Mouse (Mus musculus) neural tube, embryonic 11.5 days (tissue): Measurements from ENCODE around the gene Hoxa7. TPM values are rescaled to one million over a fixed set of nuclear protein-coding genes. Genes with fewer than 3 reads are reported as not detected.

Source experiments
- ATAC-seq: fragments of 200-750 bp; cut with Nextera tagmentation; 2 replicates; pipeline ENCODE4 v1.8.0; 2017; ENCODE audit warnings: moderate number of reproducible peaks, mild to moderate bottlenecking, moderate TSS enrichment, moderate library complexity; ENCODE audit not compliant: insufficient read depth, low FRiP score, low TSS enrichment
- DNase-seq: peaks from one replicate; pipeline ENCODE4 v3.0.0-alpha.2; 2015; ENCODE audit warnings: low spot score
- H3K27ac ChIP-seq: fragments of 300-500 bp; sonication (generic); 2 replicates; pipeline ENCODE4 v1.5.1; 2014; ENCODE audit warnings: low read depth, mild to moderate bottlenecking, low read length
- H3K27me3 ChIP-seq: fragments of 300-500 bp; sonication (generic); 2 replicates; pipeline ENCODE4 v1.6.1; 2014; ENCODE audit warnings: mild to moderate bottlenecking, low read length, mixed read lengths; ENCODE audit not compliant: control insufficient read depth, insufficient read depth
- H3K36me3 ChIP-seq: fragments of 300-500 bp; sonication (generic); 2 replicates; pipeline ENCODE4 v1.6.1; 2014; ENCODE audit warnings: mild to moderate bottlenecking, low read length, moderate library complexity, mixed read lengths; ENCODE audit not compliant: control insufficient read depth, insufficient read depth
- H3K4me1 ChIP-seq: fragments of 300-500 bp; sonication (generic); 2 replicates; pipeline ENCODE4 v1.6.1; 2014; ENCODE audit warnings: low read length, mixed read lengths; ENCODE audit not compliant: control insufficient read depth, insufficient read depth
- H3K4me2 ChIP-seq: fragments of 300-500 bp; sonication (generic); 2 replicates; pipeline ENCODE4 v1.6.1; 2014; ENCODE audit warnings: low read depth, mild to moderate bottlenecking, moderate library complexity
- H3K4me3 ChIP-seq: fragments of 300-500 bp; sonication (generic); 2 replicates; pipeline ENCODE4 v1.5.1; 2014; ENCODE audit warnings: low read depth, low read length
- H3K9ac ChIP-seq: fragments of 300-500 bp; sonication (generic); 2 replicates; pipeline ENCODE4 v1.6.1; 2014; ENCODE audit warnings: mild to moderate bottlenecking, low read length
- H3K9me3 ChIP-seq: fragments of 300-500 bp; sonication (generic); 2 replicates; pipeline ENCODE4 v1.6.1; 2016; ENCODE audit warnings: low read length; ENCODE audit not compliant: control insufficient read depth
- WGBS: fragments of 180-500 bp; shearing (Covaris S2); extraction: QIAGEN DNeasy Blood & Tissue Kit; methylation state at CpG from one replicate; pipeline ENCODE4 v1.1.7; 2014; 5-methylcytosine and 5-hydroxymethylcytosine counted together
- polyA plus RNA-seq: library from polyadenylated mRNA; unstranded; fragments of >200 nt; fragmentation: Nextera tagmentation; extraction: Ambion mirVana; gene quantifications from 2 replicates; pipeline ENCODE4 v1.2.1, GENCODE M21; 2014

Gene Hoxa7
- polyA plus RNA-seq, 1 experiment from 2014 or later: 61.2 TPM

DNA sequence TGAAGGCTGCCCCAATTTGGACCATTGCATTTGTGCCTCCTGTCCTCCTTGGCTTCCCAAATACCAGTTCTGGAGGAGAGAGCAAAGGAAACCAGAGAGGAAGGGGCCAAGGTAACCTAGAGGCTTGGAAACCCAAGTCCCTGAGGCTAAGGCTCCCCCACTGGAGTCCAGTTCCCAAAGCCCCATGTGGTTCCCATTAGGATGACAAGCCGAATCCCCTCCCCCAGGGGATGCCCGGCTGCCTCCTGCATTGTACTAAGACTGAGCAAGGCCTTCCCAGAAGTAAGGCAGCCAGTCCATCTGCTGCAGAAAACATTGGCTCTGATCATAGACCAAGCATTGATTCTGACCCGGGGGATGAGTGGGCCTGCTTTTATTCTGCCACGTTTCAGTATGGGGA is 50.3 kb downstream of the Hoxa7 start:
- H3K9me3 ChIP-seq: no peaks in the 10 kb centered on the region
- H3K4me1 ChIP-seq: peaks cover 63% of the 10 kb centered on the region
- WGBS: 4% methylated on average over 4 of the region's 4 CpGs
- H3K9ac ChIP-seq: peak overlapping the region; percentile 99
- H3K4me2 ChIP-seq: peak overlapping the region; percentile 78
- H3K4me3 ChIP-seq: peak overlapping the region; percentile 91
- no peaks in the 10 kb centered on the region for H3K27me3 ChIP-seq
- peak overlapping the region; percentile 100 for H3K27ac ChIP-seq
- DNase-seq (peak; percentile 85), ATAC-seq (no peak)
- peaks cover 8% of the 10 kb centered on the region for H3K36me3 ChIP-seq

DNA sequence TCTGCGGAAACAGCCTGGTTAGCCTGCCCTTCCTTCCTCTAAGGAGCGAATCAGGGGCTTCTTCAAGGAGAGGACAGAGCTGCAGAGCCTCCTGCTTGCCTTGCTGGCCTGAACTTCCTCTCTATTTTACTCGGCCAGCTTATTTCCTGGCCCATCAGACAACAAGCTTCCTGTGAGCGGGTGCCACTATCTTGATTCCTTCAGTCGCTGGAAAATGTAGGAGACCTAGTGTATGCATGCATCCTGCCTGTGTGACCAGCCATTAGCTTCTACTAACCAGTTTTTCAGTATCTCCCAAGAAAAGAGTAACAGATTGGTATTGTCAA is 50.8 kb downstream of the Hoxa7 start:
- Histone ChIP-seq H3K4me1 (peaks cover 61% of the 10 kb centered on the region), H3K9me3 (no peaks in the 10 kb centered on the region), H3K9ac (peak overlapping the region; percentile 99), H3K4me3 (peak overlapping the region; percentile 91), H3K27me3 (no peaks in the 10 kb centered on the region), H3K36me3 (peaks cover 8% of the 10 kb centered on the region), H3K4me2 (peak overlapping the region; percentile 78), H3K27ac (peak overlapping the region; percentile 100)
- ATAC-seq: no peak
- 11% methylated on average over 5 of the region's 5 CpGs for WGBS
- no peak for DNase-seq

- H3K36me3 ChIP-seq: peaks cover 8% of the 10 kb centered on the region
- H3K4me1 ChIP-seq: peaks cover 61% of the 10 kb centered on the region
- H3K9me3 ChIP-seq: no peaks in the 10 kb centered on the region
- H3K4me2 ChIP-seq: peak overlapping the region; percentile 78
- peak overlapping the region; percentile 91 for H3K4me3 ChIP-seq
- WGBS: 2% methylated on average over 40 of the region's 40 CpGs
- peak overlapping the region; percentile 100 for H3K27ac ChIP-seq
- DNase-seq: peak; percentile 81
- H3K27me3 ChIP-seq: no peaks in the 10 kb centered on the region
- peak overlapping the region; percentile 99 for H3K9ac ChIP-seq
- ATAC-seq: no peak
These were observed 51.3 kb downstream of the Hoxa7 start for GRCm38 (mm10) chr6:52170166-52170897.

- peak overlapping the region; percentile 91 for H3K4me3 ChIP-seq
- peak overlapping the region; percentile 78 for H3K4me2 ChIP-seq
- H3K9me3 ChIP-seq: no peaks in the 10 kb centered on the region
- ATAC-seq (no peak), DNase-seq (peak; percentile 40)
- peak overlapping the region; percentile 100 for H3K27ac ChIP-seq
- peaks cover 8% of the 10 kb centered on the region for H3K36me3 ChIP-seq
- H3K27me3 ChIP-seq: no peaks in the 10 kb centered on the region
- 9% methylated on average over 16 of the region's 16 CpGs for WGBS
- peaks cover 61% of the 10 kb centered on the region for H3K4me1 ChIP-seq
- peak overlapping the region; percentile 99 for H3K9ac ChIP-seq
These were observed 52.0 kb downstream of the Hoxa7 start for GRCm38 (mm10) chr6:52169499-52170165.

DNA sequence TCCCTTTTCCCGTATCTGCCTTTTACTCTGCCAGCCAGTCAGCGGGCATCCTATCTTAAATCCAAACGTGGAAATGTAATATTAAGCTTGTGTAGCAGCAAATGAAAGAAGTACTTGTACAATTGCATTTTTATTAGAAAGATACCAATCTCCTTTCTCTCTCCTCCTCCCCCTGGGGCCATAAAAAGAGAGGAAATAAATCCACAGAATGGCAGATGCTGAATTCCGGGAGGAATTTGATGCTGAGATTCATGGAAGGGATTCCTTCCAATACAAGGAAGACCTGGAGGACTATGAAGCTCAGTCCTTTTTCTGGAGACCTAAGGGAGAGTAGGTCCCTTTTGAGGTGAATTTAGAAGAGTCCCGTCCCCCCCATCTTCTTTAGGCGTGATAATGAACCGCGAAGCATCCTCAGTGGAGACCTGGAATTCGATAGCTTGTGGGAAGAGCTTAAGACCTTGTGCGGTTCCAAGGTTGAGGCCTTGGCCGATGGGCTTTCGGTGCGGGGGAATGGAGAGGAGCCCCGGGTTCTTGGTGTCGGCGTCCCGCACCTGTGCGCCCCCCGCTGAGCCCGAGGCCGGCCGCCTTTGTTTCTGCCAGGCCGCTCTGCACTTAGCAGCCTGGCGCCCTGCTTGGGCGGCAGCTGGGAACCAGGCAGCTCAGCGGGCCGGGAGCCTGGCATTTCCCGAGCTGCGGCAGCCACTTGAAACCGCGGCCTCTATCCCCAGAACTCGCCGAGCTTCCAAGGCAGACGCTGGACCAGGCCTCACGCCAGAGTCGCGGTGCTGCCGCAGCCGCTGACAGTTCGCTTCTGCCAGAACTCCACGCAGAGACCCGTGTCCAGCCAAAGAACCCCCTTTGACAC is 53.2 kb downstream of the Hoxa7 start:
- no peaks in the 10 kb centered on the region for H3K27me3 ChIP-seq
- ATAC-seq (no peak), DNase-seq (peak; percentile 81)
- peak overlapping the region; percentile 78 for H3K4me2 ChIP-seq
- H3K36me3 ChIP-seq: peaks cover 8% of the 10 kb centered on the region
- peak overlapping the region; percentile 100 for H3K27ac ChIP-seq
- no peaks in the 10 kb centered on the region for H3K9me3 ChIP-seq
- H3K9ac ChIP-seq: peak overlapping the region; percentile 99
- H3K4me3 ChIP-seq: peak overlapping the region; percentile 91
- peaks cover 52% of the 10 kb centered on the region for H3K4me1 ChIP-seq
- under 1% methylated on average over 42 of the region's 42 CpGs for WGBS

DNA sequence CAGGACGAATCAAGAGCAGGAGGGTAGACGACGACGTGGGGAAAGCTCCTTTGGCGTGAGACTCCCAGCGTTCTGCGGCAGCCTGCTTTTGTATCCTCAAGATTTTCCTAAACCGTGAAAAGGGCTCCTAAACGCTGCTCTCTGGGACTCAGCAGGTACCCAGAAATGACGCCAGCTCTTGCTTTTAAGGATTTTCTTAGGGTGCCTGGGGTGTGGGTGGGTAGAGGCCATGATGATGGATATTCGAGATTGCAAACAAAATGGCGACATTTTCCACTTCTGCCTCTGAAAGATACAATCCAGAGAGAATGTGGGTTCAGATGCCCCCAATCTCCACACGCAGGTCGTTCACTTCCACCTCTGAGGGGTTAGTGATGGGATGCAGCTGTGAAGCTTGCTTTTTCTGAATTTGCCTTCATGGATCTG is 53.9 kb downstream of the Hoxa7 start:
- Histone ChIP-seq H3K4me2 (peak overlapping the region; percentile 78), H3K27ac (peak overlapping the region; percentile 100), H3K9ac (peak overlapping the region; percentile 99), H3K4me1 (peaks cover 55% of the 10 kb centered on the region), H3K27me3 (no peaks in the 10 kb centered on the region), H3K9me3 (no peaks in the 10 kb centered on the region), H3K36me3 (peaks cover 8% of the 10 kb centered on the region), H3K4me3 (peak overlapping the region; percentile 91)
- peak; percentile 73 for DNase-seq
- WGBS: 2% methylated on average over 14 of the region's 14 CpGs
- ATAC-seq: no peak

- H3K27me3 ChIP-seq: no peaks in the 10 kb centered on the region
- H3K4me1 ChIP-seq: peaks cover 55% of the 10 kb centered on the region
- H3K4me2 ChIP-seq: peak overlapping the region; percentile 78
- WGBS: 21% methylated on average over 1 of the region's 1 CpGs
- H3K27ac ChIP-seq: peak overlapping the region; percentile 100
- DNase-seq (no peak), ATAC-seq (no peak)
- peaks cover 7% of the 10 kb centered on the region for H3K36me3 ChIP-seq
- H3K9ac ChIP-seq: peak overlapping the region; percentile 99
- H3K9me3 ChIP-seq: no peaks in the 10 kb centered on the region
- peak overlapping the region; percentile 91 for H3K4me3 ChIP-seq
These were observed 54.5 kb downstream of the Hoxa7 start for GRCm38 (mm10) chr6:52167176-52167575.

- Histone ChIP-seq H3K27me3 (no peaks in the 10 kb centered on the region), H3K4me2 (peak overlapping the region; percentile 78), H3K27ac (peak overlapping the region; percentile 100), H3K4me3 (peak overlapping the region; percentile 91), H3K4me1 (peaks cover 52% of the 10 kb centered on the region), H3K9me3 (no peaks in the 10 kb centered on the region), H3K36me3 (peaks cover 5% of the 10 kb centered on the region; the same call in 1 of the 2 replicates), H3K9ac (peak overlapping the region; percentile 99)
- 2% methylated on average over 4 of the region's 4 CpGs for WGBS
- no peak for ATAC-seq
- DNase-seq: peak; percentile 68
These were observed 55.1 kb downstream of the Hoxa7 start for GRCm38 (mm10) chr6:52166431-52167077.
